Mouse (Mus musculus): ENCODE measurements around the gene Nfatc4.

Gene Nfatc4

GRCm38 (mm10) chr14:55822435-55822990 lies 431 bp upstream of the Nfatc4 start:
- DNase-seq (ENCODE audit: low read depth, low spot score) = peak; percentile 60

GRCm38 (mm10) chr14:55824001-55824480 lies 1.1 kb downstream of the Nfatc4 start:
- DNase-seq (ENCODE audit: low read depth, low spot score) = no peak

- DNase-seq (ENCODE audit: low read depth, low spot score) = no peak
These were observed 1.7 kb downstream of the Nfatc4 start for GRCm38 (mm10) chr14:55824481-55825215.

GRCm38 (mm10) chr14:55825216-55826051 lies 2.5 kb downstream of the Nfatc4 start:
- DNase-seq (ENCODE audit: low read depth, low spot score) = no peak

- no peak for DNase-seq (ENCODE audit: low read depth, low spot score)
These were observed 3.2 kb downstream of the Nfatc4 start for GRCm38 (mm10) chr14:55826142-55826541.

- DNase-seq (ENCODE audit: low read depth, low spot score) = no peak
These were observed 3.8 kb downstream of the Nfatc4 start for GRCm38 (mm10) chr14:55826551-55827340.

- DNase-seq (ENCODE audit: low read depth, low spot score) = no peak
These were observed 5.8 kb downstream of the Nfatc4 start for GRCm38 (mm10) chr14:55828716-55829263.

GRCm38 (mm10) chr14:55829854-55830253 lies 6.9 kb downstream of the Nfatc4 start:
- DNase-seq (ENCODE audit: low read depth, low spot score) = no peak

GRCm38 (mm10) chr14:55830331-55830730 lies 7.4 kb downstream of the Nfatc4 start:
- no peak for DNase-seq (ENCODE audit: low read depth, low spot score)

GRCm38 (mm10) chr14:55833126-55833525 lies 10.2 kb downstream of the Nfatc4 start:
- no peak for DNase-seq (ENCODE audit: low read depth, low spot score)

GRCm38 (mm10) chr14:55834808-55835533 lies 12.0 kb downstream of the Nfatc4 start:
- DNase-seq (ENCODE audit: low read depth, low spot score) = no peak

- no peak for DNase-seq (ENCODE audit: low read depth, low spot score)
These were observed 15.4 kb downstream of the Nfatc4 start for GRCm38 (mm10) chr14:55838312-55838711.

- no peak for DNase-seq (ENCODE audit: low read depth, low spot score)
These were observed 15.8 kb downstream of the Nfatc4 start for GRCm38 (mm10) chr14:55838740-55839139.

- no peak for DNase-seq (ENCODE audit: low read depth, low spot score)
These were observed 18.0 kb downstream of the Nfatc4 start for GRCm38 (mm10) chr14:55840853-55841366.

- no peak for DNase-seq (ENCODE audit: low read depth, low spot score)
These were observed 19.9 kb downstream of the Nfatc4 start for GRCm38 (mm10) chr14:55842794-55843193.

GRCm38 (mm10) chr14:55845506-55846294 lies 22.8 kb downstream of the Nfatc4 start:
- DNase-seq (ENCODE audit: low read depth, low spot score) = no peak

GRCm38 (mm10) chr14:55850885-55851284 lies 27.9 kb downstream of the Nfatc4 start:
- no peak for DNase-seq (ENCODE audit: low read depth, low spot score)

GRCm38 (mm10) chr14:55852646-55853551 lies 30.0 kb downstream of the Nfatc4 start:
- DNase-seq (ENCODE audit: low read depth, low spot score) = no peak

Data from retina, postnatal 7 days (tissue).